Mouse (Mus musculus): ENCODE results near the gene Rmnd1.
A peak's percentile ranks its signal among the peaks of the same experiment; 100 is the strongest.

DNA sequence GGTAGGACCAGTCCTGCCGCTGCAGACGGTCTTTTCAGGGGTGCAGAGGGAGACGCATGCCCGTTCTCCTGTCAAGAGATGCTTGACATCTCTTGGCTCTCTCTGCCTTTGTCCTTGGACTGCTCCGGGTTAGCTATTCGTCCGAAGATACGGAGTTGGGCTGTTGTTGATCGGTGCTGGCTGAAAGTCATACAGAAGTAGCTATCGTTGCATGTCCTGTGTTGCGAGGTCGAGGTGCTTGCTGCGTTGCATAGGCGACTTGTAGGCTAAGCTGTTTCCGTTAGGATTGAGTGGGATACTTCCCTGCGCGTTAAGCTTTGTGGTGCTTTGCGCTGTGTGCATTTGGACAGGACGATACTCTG lies 43.8 kb downstream of the Rmnd1 start:
- TF ChIP-seq CTCF (IDR thresholded peaks at IDR 0.05), result no peak
- TF ChIP-seq POLR2A (IDR thresholded peaks at IDR 0.05; ENCODE audit: insufficient read depth, low read depth, low read length), result peak; percentile 33; the same call in 1 of the 2 replicates
- TF ChIP-seq EP300 (IDR thresholded peaks at IDR 0.05; ENCODE audit: insufficient read depth, low read depth, low read length), result no peak
